Mouse (Mus musculus): ENCODE measurements around the gene B4galt4. TPM values are rescaled to one million over a fixed set of nuclear protein-coding genes. Genes with fewer than 3 reads are reported as not detected.
"Not testable (repeated sequence)": the region's sequence is repeated elsewhere in the genome, so short reads cannot be mapped to it uniquely, and the experiment has no call there.

Gene B4galt4
- polyA plus RNA-seq, 1 experiment = 30.4 TPM

GRCm38 (mm10) chr16:38768386-38768785 is 26.3 kb downstream of the B4galt4 start:
- no peak for DNase-seq (ENCODE audit: low read depth)

GRCm38 (mm10) chr16:38769529-38769928 is 27.5 kb downstream of the B4galt4 start:
- no peak for DNase-seq (ENCODE audit: low read depth)

GRCm38 (mm10) chr16:38771145-38771544 is 29.1 kb downstream of the B4galt4 start:
- no peak for DNase-seq (ENCODE audit: low read depth)

DNA sequence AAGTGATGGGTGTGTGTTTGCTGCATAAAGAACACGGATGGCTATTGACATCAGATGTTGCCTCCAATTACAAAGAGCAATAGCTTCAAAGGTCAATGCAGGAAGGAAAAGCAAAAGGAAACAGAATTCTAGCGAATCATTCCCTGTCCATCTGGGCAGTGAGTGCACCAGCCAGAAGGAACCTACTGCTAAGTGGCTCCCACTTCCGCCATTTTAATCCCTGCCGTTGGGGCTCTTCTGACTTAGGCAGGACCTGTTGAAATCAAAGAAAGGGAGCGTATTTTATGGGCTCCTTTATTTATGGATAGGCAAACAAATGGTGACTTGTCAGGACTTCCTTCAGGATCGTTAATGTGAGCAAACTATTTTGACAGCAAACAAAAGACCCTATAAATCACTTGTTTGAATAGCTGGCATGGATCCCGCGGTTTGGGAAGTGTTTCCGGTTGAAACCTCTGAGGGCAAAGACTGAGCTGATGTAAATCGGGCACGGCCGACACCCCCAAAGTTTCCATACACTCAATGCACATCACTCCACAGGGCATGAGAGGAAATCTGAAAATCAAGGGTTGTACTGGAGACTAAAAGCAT is 30.9 kb downstream of the B4galt4 start:
- no peak for DNase-seq (ENCODE audit: low read depth)

GRCm38 (mm10) chr16:38774964-38775746 is 33.1 kb downstream of the B4galt4 start:
- DNase-seq (ENCODE audit: low read depth) = no peak

DNA sequence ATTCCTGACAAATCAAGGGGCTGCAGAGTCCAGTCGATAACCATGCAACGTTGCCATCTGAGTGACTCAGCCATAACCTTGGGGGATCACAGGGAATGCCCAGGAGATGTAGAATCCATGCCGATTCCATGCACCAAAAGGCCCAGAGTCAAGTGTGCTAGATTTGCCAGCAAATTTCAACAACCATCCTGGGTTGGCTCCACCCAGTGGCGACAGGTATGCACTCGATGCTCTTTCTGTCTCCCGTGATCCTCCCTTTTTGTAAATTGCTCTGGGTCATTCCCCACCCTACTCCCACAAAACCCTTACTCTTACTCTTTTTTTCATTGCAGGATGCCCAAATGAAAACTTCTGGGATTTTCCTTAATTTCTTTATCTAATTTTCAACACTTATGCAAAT is 34.3 kb downstream of the B4galt4 start:
- no peak for DNase-seq (ENCODE audit: low read depth)

DNA sequence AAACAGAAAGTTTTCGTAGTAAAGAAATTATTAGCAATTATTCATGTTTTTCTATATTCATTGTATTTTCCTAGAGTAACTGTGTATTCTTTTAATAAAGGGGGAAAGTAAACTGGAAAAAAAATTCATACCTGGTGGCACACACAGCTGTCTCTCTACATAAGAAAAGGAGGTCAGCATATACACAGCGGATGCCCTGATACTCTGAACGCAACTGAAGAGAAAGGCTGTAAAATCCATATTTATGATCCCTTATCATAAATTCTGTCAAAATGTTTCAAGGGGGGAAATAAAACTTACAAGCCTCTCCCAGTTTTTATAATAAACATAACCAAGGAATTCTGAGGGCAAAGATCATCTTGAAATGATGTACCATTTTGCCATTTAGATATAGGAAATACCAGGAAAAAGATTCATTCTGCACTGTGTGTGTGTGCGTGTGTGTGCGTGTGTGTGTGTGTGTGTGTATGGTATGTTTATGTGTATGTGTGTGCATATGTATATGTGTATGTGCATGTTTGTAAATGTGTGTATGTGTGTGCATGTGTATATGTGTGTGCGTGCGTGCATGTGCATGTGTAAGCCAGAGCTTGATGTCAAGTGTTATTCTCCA is 39.0 kb downstream of the B4galt4 start:
- DNase-seq (ENCODE audit: low read depth) = no peak

DNA sequence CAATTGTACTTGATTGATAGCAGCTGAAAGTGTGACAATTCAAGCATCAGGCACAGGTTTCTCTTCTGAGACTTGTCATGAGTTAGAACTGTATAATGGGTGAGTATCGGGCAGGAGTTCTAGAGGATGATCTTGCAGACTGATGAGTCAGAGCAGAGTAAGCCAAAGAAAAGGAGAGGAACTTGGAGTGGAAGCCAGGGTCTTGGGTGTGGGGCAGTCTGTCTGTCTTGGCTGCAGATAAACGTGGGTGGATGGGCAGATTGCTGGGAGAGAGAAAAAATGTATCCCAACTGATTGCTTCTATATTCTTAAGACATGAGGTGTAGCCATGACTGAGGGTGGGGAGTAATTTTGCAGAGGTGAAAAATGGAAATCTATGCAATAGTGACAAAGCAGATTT is 39.9 kb downstream of the B4galt4 start:
- DNase-seq (ENCODE audit: low read depth) = no peak

- DNase-seq (ENCODE audit: low read depth) = no peak
Observed at GRCm38 (mm10) chr16:38782524-38783067, 40.5 kb downstream of the B4galt4 start.

- DNase-seq (ENCODE audit: low read depth) = no peak
Observed at GRCm38 (mm10) chr16:38785301-38785700, 43.2 kb downstream of the B4galt4 start.

DNA sequence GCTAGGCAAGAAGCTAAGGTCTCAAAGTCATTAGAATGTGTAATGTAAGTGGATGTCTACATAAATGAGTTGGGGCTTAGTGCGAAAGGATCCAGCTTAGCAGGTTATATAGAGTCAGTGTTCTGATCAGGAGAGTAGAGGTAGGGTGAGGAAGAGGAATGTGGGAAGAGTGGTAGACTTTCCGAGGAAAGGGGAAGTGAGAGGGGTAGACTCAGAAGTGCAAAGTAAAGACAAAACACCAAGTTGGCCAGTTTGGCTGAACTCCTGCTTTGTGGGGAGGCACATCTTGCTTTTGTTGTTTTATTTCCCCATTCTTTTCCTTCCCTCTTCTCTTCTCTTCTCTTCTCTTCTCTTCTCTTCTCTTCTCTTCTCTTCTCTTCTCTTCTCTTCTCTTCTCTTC is 47.0 kb downstream of the B4galt4 start:
- DNase-seq (ENCODE audit: low read depth) = no peak

DNA sequence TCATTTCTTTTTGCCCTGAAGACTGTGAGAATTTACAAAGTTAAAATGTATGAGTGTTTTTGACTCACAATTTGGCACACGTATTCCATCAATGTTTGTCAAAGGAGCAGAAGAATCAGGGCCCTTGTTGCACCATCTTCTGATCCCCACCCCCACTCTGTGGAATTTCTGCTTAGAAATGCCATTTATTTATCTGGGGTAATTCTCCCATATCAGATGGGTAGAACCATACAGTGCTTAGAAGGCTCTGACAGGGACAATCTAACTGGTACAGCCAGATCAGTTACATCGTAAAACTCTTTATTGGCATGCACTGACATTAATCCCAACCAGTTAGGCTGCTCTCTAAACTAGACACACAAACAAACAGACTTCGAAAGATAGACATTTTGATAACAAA is 47.9 kb downstream of the B4galt4 start:
- no peak for DNase-seq (ENCODE audit: low read depth)

GRCm38 (mm10) chr16:38793120-38793519 is 51.1 kb downstream of the B4galt4 start:
- no peak for DNase-seq (ENCODE audit: low read depth)

GRCm38 (mm10) chr16:38798957-38799450 is 56.9 kb downstream of the B4galt4 start:
- DNase-seq (ENCODE audit: low read depth) = no peak

- DNase-seq (ENCODE audit: low read depth) = no peak
Observed at GRCm38 (mm10) chr16:38800091-38800490, 58.0 kb downstream of the B4galt4 start, which contains the start of gene Upk1b. Gene Upk1b, minus strand, starts transcription at chr16:38800328.

- DNase-seq (ENCODE audit: low read depth) = not testable (repeated sequence)
Observed at GRCm38 (mm10) chr16:38807796-38808195, 65.7 kb downstream of the B4galt4 start.

GRCm38 (mm10) chr16:38810196-38810595 is 68.1 kb downstream of the B4galt4 start:
- DNase-seq (ENCODE audit: low read depth) = no peak

DNA sequence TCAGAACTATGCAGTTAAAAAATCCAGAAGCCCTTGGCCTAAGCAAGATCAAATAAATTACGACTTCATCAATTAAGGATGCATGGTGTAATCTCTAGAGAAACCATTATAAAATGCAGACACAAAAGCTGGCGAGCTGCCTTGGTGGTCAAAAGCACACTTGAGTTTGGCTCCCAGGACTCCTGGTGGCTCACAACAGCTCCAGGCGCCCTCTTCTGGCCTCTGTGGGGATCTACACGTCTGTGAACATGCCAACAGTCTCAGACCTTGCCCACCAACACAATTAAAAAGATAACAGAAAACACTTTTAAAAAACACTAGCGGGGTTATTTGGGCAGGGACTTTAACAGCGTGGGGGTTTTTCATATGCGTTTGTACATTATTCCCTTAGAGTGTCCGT is 70.5 kb downstream of the B4galt4 start:
- no peak for DNase-seq (ENCODE audit: low read depth)

Measured in gonadal fat pad, adult 2 months (tissue).